Mouse (Mus musculus) MEL (cell line): ENCODE measurements at regions not wholly inside any gene's neighbourhood (a gene's known extent, or its start where the extent isn't known, plus 50 kb on each side); places are given as distances from the start of the nearest gene placed in this dataset.
"Not testable (repeated sequence)": the region's sequence is repeated elsewhere in the genome, so short reads cannot be mapped to it uniquely, and the experiment has no call there.

Experiments
- CHD1 ChIP-seq: IDR thresholded peaks from 2 replicates; pipeline ENCODE4 v1.6.1; 2012; ENCODE audit warnings: low read depth, mild to moderate bottlenecking, inconsistent platforms, low read length, improper control_type of control experiment
- CTCF ChIP-seq, 3 experiments: IDR thresholded peaks in 2 of 3; conservative IDR thresholded peaks in 1 of 3; 2 replicates each; pipeline ENCODE4 v1.5.1; 2011 to 2012; ENCODE audit warnings: low read length in 3 of 3, low read depth in 2 of 3, mild to moderate bottlenecking in 2 of 3, improper control_type of control experiment in 1 of 3, inconsistent platforms in 1 of 3, mixed read lengths in 1 of 3, moderate library complexity in 1 of 3; ENCODE audit not compliant: control insufficient read depth in 1 of 3, insufficient read depth in 1 of 3, poor library complexity in 1 of 3, severe bottlenecking in 1 of 3
- E2F4 ChIP-seq: IDR thresholded peaks from 2 replicates; pipeline ENCODE4 v1.6.1; 2011; ENCODE audit warnings: low read depth, low read length, improper control_type of control experiment, borderline replicate concordance
- ETS1 ChIP-seq: IDR thresholded peaks from 2 replicates; pipeline ENCODE4 v1.6.1; 2012; ENCODE audit warnings: low read depth, mild to moderate bottlenecking, inconsistent platforms, low read length, improper control_type of control experiment, moderate library complexity
- HCFC1 ChIP-seq: IDR thresholded peaks from 2 replicates; pipeline ENCODE4 v1.6.1; 2012; ENCODE audit warnings: low read depth, mild to moderate bottlenecking, inconsistent platforms, low read length, improper control_type of control experiment, moderate library complexity
- MAX ChIP-seq: IDR thresholded peaks from 2 replicates; pipeline ENCODE4 v1.6.1; 2011; ENCODE audit warnings: low read length, improper control_type of control experiment
- MYB ChIP-seq: IDR thresholded peaks from 2 replicates; pipeline ENCODE4 v1.6.1; 2011; ENCODE audit warnings: mild to moderate bottlenecking, low read depth, low read length, improper control_type of control experiment
- NELFE ChIP-seq: IDR thresholded peaks from 2 replicates; pipeline ENCODE4 v1.6.1; 2011; ENCODE audit warnings: low read depth, low read length, improper control_type of control experiment
- POLR2A ChIP-seq, 2 experiments: IDR thresholded peaks; 2 replicates each; pipeline ENCODE4 v1.6.1; 2011 to 2012; ENCODE audit warnings: low read length in 2 of 2, mild to moderate bottlenecking in 2 of 2, control low read depth in 1 of 2, improper control_type of control experiment in 1 of 2, low read depth in 1 of 2, moderate library complexity in 1 of 2; ENCODE audit not compliant: control insufficient read depth in 1 of 2, insufficient read depth in 1 of 2, poor library complexity in 1 of 2
- RAD21 ChIP-seq: IDR thresholded peaks from 2 replicates; pipeline ENCODE4 v1.6.1; 2011; ENCODE audit warnings: mild to moderate bottlenecking, low read depth, low read length, improper control_type of control experiment
- UBTF ChIP-seq: IDR thresholded peaks from 2 replicates; pipeline ENCODE4 v1.6.1; 2012; ENCODE audit warnings: low read depth, mild to moderate bottlenecking, inconsistent platforms, low read length, improper control_type of control experiment, moderate library complexity, borderline replicate concordance; ENCODE audit not compliant: insufficient read depth
- USF2 ChIP-seq, 2 experiments: IDR thresholded peaks; 2 replicates each; pipeline ENCODE4 v1.6.1; 2011 to 2012; ENCODE audit warnings: improper control_type of control experiment in 2 of 2, low read length in 2 of 2, borderline replicate concordance in 1 of 2, inconsistent platforms in 1 of 2, low read depth in 1 of 2, mild to moderate bottlenecking in 1 of 2; ENCODE audit not compliant: insufficient read depth in 1 of 2

DNA sequence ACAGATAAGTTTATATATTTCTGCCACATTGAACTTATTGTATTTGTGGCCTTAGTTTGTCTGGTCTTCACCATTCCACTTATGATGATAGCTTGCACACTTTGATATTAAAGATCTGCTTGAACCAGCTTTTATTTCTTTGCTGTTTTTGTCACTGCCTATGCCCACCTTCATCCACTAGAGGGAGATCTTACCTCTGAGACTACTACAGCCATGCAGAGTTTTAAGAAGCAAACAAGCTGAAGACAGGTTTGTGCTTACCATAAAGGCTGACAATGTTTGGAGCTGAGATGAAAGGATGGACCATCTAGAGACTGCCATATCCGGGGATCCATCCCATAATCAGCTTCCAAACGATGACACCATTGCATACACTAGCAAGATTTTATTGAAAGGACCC is 105.4 kb upstream of the Tmem185a start:
- TF ChIP-seq CTCF (IDR thresholded peaks at IDR 0.05 in 2 of 3, conservative IDR thresholded peaks at IDR 0.05 in 1 of 3; ENCODE audit: control insufficient read depth in 1 of 3, insufficient read depth in 1 of 3, low read depth in 2 of 3, low read length in 3 of 3, poor library complexity in 1 of 3, severe bottlenecking in 1 of 3) (peak; percentile 11 to 64 (median 41); a peak in 4 of 6 replicates), RAD21 (peak; percentile 59)
- not testable (repeated sequence) for TF ChIP-seq POLR2A (IDR thresholded peaks at IDR 0.05; ENCODE audit: control insufficient read depth in 1 of 2, insufficient read depth in 1 of 2, low read depth in 1 of 2, low read length in 2 of 2, poor library complexity in 1 of 2); E2F4; CHD1; NELFE; USF2 (IDR thresholded peaks at IDR 0.05; ENCODE audit: borderline replicate concordance in 1 of 2, insufficient read depth in 1 of 2, low read depth in 1 of 2, low read length in 2 of 2); MYB; UBTF; MAX; ETS1; HCFC1
